Mouse (Mus musculus) kidney, adult 2 months (tissue): ENCODE measurements around the gene Rps23.

Experiments
- CTCF ChIP-seq: fragments of 200-500 bp; conservative IDR thresholded peaks from 2 replicates; pipeline ENCODE4 v1.5.1; 2011; ENCODE audit warnings: low read depth, mild to moderate bottlenecking, control low read depth, low read length, moderate library complexity, mixed read lengths; ENCODE audit not compliant: insufficient read depth, insufficient read length
- POLR2A ChIP-seq: fragments of 200-500 bp; IDR thresholded peaks from one replicate; pipeline ENCODE4 v1.6.1; 2011; ENCODE audit warnings: low read depth, low read length, control low read depth

DNA sequence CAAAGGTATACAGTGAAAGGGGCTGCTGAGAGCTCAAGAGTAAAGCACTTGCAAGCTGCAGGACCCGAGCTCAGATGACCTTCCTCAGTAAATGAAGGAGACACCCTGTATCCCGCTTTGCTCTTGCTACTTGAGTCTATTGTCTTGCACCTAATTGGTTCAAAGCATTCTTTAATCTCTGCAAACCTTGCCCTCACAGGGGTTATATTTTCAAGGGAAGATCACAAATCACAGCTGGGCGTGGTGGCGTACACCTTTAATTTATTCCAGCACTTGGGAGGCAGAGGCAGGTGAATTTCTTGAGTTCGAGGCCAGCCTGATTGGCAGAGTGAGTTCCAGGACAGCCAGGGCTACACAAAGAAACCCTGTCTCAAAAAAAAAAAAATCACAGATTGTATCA is 2.4 kb downstream of the Rps23 start:
- TF ChIP-seq POLR2A (no peak), CTCF (no peak)
